Mouse (Mus musculus): ENCODE data around the gene Tmprss13. TPM values are rescaled to one million over a fixed set of nuclear protein-coding genes. Genes with fewer than 3 reads are reported as not detected.

Tmprss13 gene
- polyA plus RNA-seq, 1 experiment: 1.2 TPM

- H3K36me3 ChIP-seq (ENCODE audit: control insufficient read depth, insufficient read depth, low read length): no peaks in the 10 kb centered on the region
- no peak for TF ChIP-seq CTCF (IDR thresholded peaks at IDR 0.05; ENCODE audit: borderline replicate concordance, control insufficient read depth, extremely low read depth, insufficient read depth, low read length, poor library complexity)
- TF ChIP-seq POLR2A (IDR thresholded peaks at IDR 0.05; ENCODE audit: control insufficient read depth, extremely low read depth, insufficient read depth, low read length, poor library complexity): no peak
- peaks cover 8% of the 10 kb centered on the region for H3K4me1 ChIP-seq (replicated peaks; ENCODE audit: control insufficient read depth, insufficient read depth, low read length)
- no peak overlapping the region for H3K4me3 ChIP-seq (ENCODE audit: control insufficient read depth, insufficient read depth, low read length)
- WGBS: 93% methylated on average over 8 of the region's 8 CpGs
- no peak for DNase-seq
- peaks cover 4% of the 10 kb centered on the region; the same call in 1 of the 2 replicates for H3K27me3 ChIP-seq (ENCODE audit: control insufficient read depth, insufficient read depth, low read length)
- no peak overlapping the region for H3K27ac ChIP-seq (ENCODE audit: control insufficient read depth, insufficient read depth, low read length)
These were observed 48.8 kb downstream of the Tmprss13 start for GRCm38 (mm10) chr9:45367716-45368115.

- no peak for DNase-seq
- H3K4me3 ChIP-seq (ENCODE audit: control insufficient read depth, insufficient read depth, low read length): no peak overlapping the region
- no peak for TF ChIP-seq POLR2A (IDR thresholded peaks at IDR 0.05; ENCODE audit: control insufficient read depth, extremely low read depth, insufficient read depth, low read length, poor library complexity)
- no peak for TF ChIP-seq CTCF (IDR thresholded peaks at IDR 0.05; ENCODE audit: borderline replicate concordance, control insufficient read depth, extremely low read depth, insufficient read depth, low read length, poor library complexity)
- H3K4me1 ChIP-seq (replicated peaks; ENCODE audit: control insufficient read depth, insufficient read depth, low read length): peaks cover 8% of the 10 kb centered on the region
- no peaks in the 10 kb centered on the region for H3K36me3 ChIP-seq (ENCODE audit: control insufficient read depth, insufficient read depth, low read length)
- no peak overlapping the region for H3K27ac ChIP-seq (ENCODE audit: control insufficient read depth, insufficient read depth, low read length)
- 86% methylated on average over 5 of the region's 5 CpGs for WGBS
- peaks cover 4% of the 10 kb centered on the region; the same call in 1 of the 2 replicates for H3K27me3 ChIP-seq (ENCODE audit: control insufficient read depth, insufficient read depth, low read length)
These were observed 49.5 kb downstream of the Tmprss13 start for GRCm38 (mm10) chr9:45368341-45368901.

- Histone ChIP-seq H3K36me3 (ENCODE audit: control insufficient read depth, insufficient read depth, low read length) (no peaks in the 10 kb centered on the region), H3K27me3 (ENCODE audit: control insufficient read depth, insufficient read depth, low read length) (peaks cover 4% of the 10 kb centered on the region; the same call in 1 of the 2 replicates), H3K4me3 (ENCODE audit: control insufficient read depth, insufficient read depth, low read length) (peak within 1 kb of the TSS; percentile 13; the same call in 1 of the 2 replicates), H3K4me1 (replicated peaks; ENCODE audit: control insufficient read depth, insufficient read depth, low read length) (peaks cover 8% of the 10 kb centered on the region), H3K27ac (ENCODE audit: control insufficient read depth, insufficient read depth, low read length) (no peak within 1 kb of the TSS)
- peak; percentile 45 for DNase-seq
- no peak for TF ChIP-seq POLR2A (IDR thresholded peaks at IDR 0.05; ENCODE audit: control insufficient read depth, extremely low read depth, insufficient read depth, low read length, poor library complexity)
- no peak for TF ChIP-seq CTCF (IDR thresholded peaks at IDR 0.05; ENCODE audit: borderline replicate concordance, control insufficient read depth, extremely low read depth, insufficient read depth, low read length, poor library complexity)
- WGBS: 3% methylated on average over 28 of the region's 28 CpGs
These were observed 51.2 kb downstream of the Tmprss13 start, which contains the start of gene Fxyd6 for GRCm38 (mm10) chr9:45370117-45370561. TSS of gene Fxyd6 (plus strand) at chr9:45370185.

GRCm38 (mm10) chr9:45370616-45371336 lies 51.9 kb downstream of the Tmprss13 start:
- peaks cover 4% of the 10 kb centered on the region; the same call in 1 of the 2 replicates for H3K27me3 ChIP-seq (ENCODE audit: control insufficient read depth, insufficient read depth, low read length)
- H3K27ac ChIP-seq (ENCODE audit: control insufficient read depth, insufficient read depth, low read length): no peak overlapping the region
- no peaks in the 10 kb centered on the region for H3K36me3 ChIP-seq (ENCODE audit: control insufficient read depth, insufficient read depth, low read length)
- H3K4me1 ChIP-seq (replicated peaks; ENCODE audit: control insufficient read depth, insufficient read depth, low read length): peaks cover 8% of the 10 kb centered on the region
- WGBS: 51% methylated on average over 25 of the region's 25 CpGs
- TF ChIP-seq CTCF (IDR thresholded peaks at IDR 0.05; ENCODE audit: borderline replicate concordance, control insufficient read depth, extremely low read depth, insufficient read depth, low read length, poor library complexity): no peak
- TF ChIP-seq POLR2A (IDR thresholded peaks at IDR 0.05; ENCODE audit: control insufficient read depth, extremely low read depth, insufficient read depth, low read length, poor library complexity): no peak
- 0 out of 2 replicates have a peak overlapping the region, but pooled peaks have one; percentile 13 for H3K4me3 ChIP-seq (ENCODE audit: control insufficient read depth, insufficient read depth, low read length)
- DNase-seq: no peak

- Histone ChIP-seq H3K4me1 (replicated peaks; ENCODE audit: control insufficient read depth, insufficient read depth, low read length) (peaks cover 8% of the 10 kb centered on the region), H3K27me3 (ENCODE audit: control insufficient read depth, insufficient read depth, low read length) (peaks cover 4% of the 10 kb centered on the region; the same call in 1 of the 2 replicates), H3K36me3 (ENCODE audit: control insufficient read depth, insufficient read depth, low read length) (no peaks in the 10 kb centered on the region), H3K27ac (ENCODE audit: control insufficient read depth, insufficient read depth, low read length) (no peak overlapping the region), H3K4me3 (ENCODE audit: control insufficient read depth, insufficient read depth, low read length) (no peak overlapping the region)
- no peak for DNase-seq
- WGBS: 90% methylated on average over 2 of the region's 2 CpGs
- TF ChIP-seq CTCF (IDR thresholded peaks at IDR 0.05; ENCODE audit: borderline replicate concordance, control insufficient read depth, extremely low read depth, insufficient read depth, low read length, poor library complexity) (no peak), POLR2A (IDR thresholded peaks at IDR 0.05; ENCODE audit: control insufficient read depth, extremely low read depth, insufficient read depth, low read length, poor library complexity) (no peak)
These were observed 52.4 kb downstream of the Tmprss13 start for GRCm38 (mm10) chr9:45371337-45371707.

GRCm38 (mm10) chr9:45373896-45374295 lies 55.0 kb downstream of the Tmprss13 start:
- Histone ChIP-seq H3K27me3 (ENCODE audit: control insufficient read depth, insufficient read depth, low read length) (peaks cover 4% of the 10 kb centered on the region; the same call in 1 of the 2 replicates), H3K27ac (ENCODE audit: control insufficient read depth, insufficient read depth, low read length) (no peak overlapping the region), H3K4me3 (ENCODE audit: control insufficient read depth, insufficient read depth, low read length) (no peak overlapping the region), H3K4me1 (replicated peaks; ENCODE audit: control insufficient read depth, insufficient read depth, low read length) (peaks cover 8% of the 10 kb centered on the region), H3K36me3 (ENCODE audit: control insufficient read depth, insufficient read depth, low read length) (no peaks in the 10 kb centered on the region)
- WGBS: 90% methylated on average over 3 of the region's 3 CpGs
- TF ChIP-seq POLR2A (IDR thresholded peaks at IDR 0.05; ENCODE audit: control insufficient read depth, extremely low read depth, insufficient read depth, low read length, poor library complexity): no peak
- no peak for TF ChIP-seq CTCF (IDR thresholded peaks at IDR 0.05; ENCODE audit: borderline replicate concordance, control insufficient read depth, extremely low read depth, insufficient read depth, low read length, poor library complexity)
- no peak for DNase-seq

Data from thymus, adult 2 months (tissue).